Mouse (Mus musculus) myocyte (in vitro differentiated cells): ENCODE measurements around the gene Psmd11. TPM values are rescaled to one million over a fixed set of nuclear protein-coding genes. Genes with fewer than 3 reads are reported as not detected.
"Not testable (repeated sequence)": the region's sequence is repeated elsewhere in the genome, so short reads cannot be mapped to it uniquely, and the experiment has no call there.

Source experiments
- H3K27me3 ChIP-seq: one replicate; pipeline ENCODE4 v1.6.1; 2011; ENCODE audit not compliant: control insufficient read depth, insufficient read depth, insufficient read length
- H3K36me3 ChIP-seq: one replicate; pipeline ENCODE4 v1.6.1; 2011; ENCODE audit not compliant: control insufficient read depth, insufficient read depth
- H3K4me2 ChIP-seq: one replicate; pipeline ENCODE4 v1.6.1; 2011; ENCODE audit warnings: low read depth, control low read depth
- H3K4me3 ChIP-seq: one replicate; pipeline ENCODE4 v1.5.1; 2011; ENCODE audit warnings: mild to moderate bottlenecking, control low read depth, moderate library complexity
- H3K79me2 ChIP-seq: one replicate; pipeline ENCODE4 v1.6.1; 2011; ENCODE audit not compliant: control insufficient read depth, insufficient read depth
- H3ac ChIP-seq: one replicate; pipeline ENCODE4 v1.6.1; 2011; ENCODE audit not compliant: control insufficient read depth, insufficient read length
- CEBPB ChIP-seq: IDR thresholded peaks from 2 replicates; pipeline ENCODE4 v1.6.1; 2011; ENCODE audit warnings: mild to moderate bottlenecking, moderate library complexity; ENCODE audit not compliant: poor library complexity, insufficient read depth, severe bottlenecking
- E2F4 ChIP-seq: IDR thresholded peaks from one replicate; pipeline ENCODE4 v1.6.1; 2011; ENCODE audit warnings: mild to moderate bottlenecking, control low read depth, moderate library complexity; ENCODE audit not compliant: insufficient read depth
- MAX ChIP-seq: IDR thresholded peaks from one replicate; pipeline ENCODE4 v1.6.1; 2011; ENCODE audit warnings: low read depth, mild to moderate bottlenecking, control low read depth
- MYOD1 ChIP-seq, 3 experiments: IDR thresholded peaks; one replicate each; pipeline ENCODE4 v1.6.1; 2011; ENCODE audit warnings: control low read depth in 2 of 3, low read depth in 2 of 3, mild to moderate bottlenecking in 2 of 3, moderate library complexity in 1 of 3; ENCODE audit not compliant: insufficient read length in 2 of 3, control insufficient read depth in 1 of 3
- MYOG ChIP-seq, 3 experiments: IDR thresholded peaks; one replicate each; pipeline ENCODE4 v1.6.1; 2011; ENCODE audit warnings: control low read depth in 2 of 3, low read depth in 2 of 3, mild to moderate bottlenecking in 2 of 3; ENCODE audit not compliant: insufficient read length in 2 of 3, control insufficient read depth in 1 of 3, insufficient read depth in 1 of 3
- POLR2A ChIP-seq: IDR thresholded peaks from one replicate; pipeline ENCODE4 v1.6.1; 2011; ENCODE audit warnings: low read depth, mild to moderate bottlenecking, control low read depth, moderate library complexity; ENCODE audit not compliant: insufficient read length
- POLR2AphosphoS2 ChIP-seq: IDR thresholded peaks from one replicate; pipeline ENCODE4 v1.6.1; 2011; ENCODE audit warnings: low read depth, control low read depth; ENCODE audit not compliant: insufficient read length
- REST ChIP-seq: IDR thresholded peaks from one replicate; pipeline ENCODE4 v1.6.1; 2011; ENCODE audit warnings: mild to moderate bottlenecking, control low read depth, moderate library complexity; ENCODE audit not compliant: insufficient read depth, insufficient read length
- SRF ChIP-seq: IDR thresholded peaks from one replicate; pipeline ENCODE4 v1.6.1; 2011; ENCODE audit warnings: low read depth; ENCODE audit not compliant: control insufficient read depth, insufficient read length
- TCF12 ChIP-seq: IDR thresholded peaks from one replicate; pipeline ENCODE4 v1.6.1; 2011; ENCODE audit warnings: mild to moderate bottlenecking, control low read depth; ENCODE audit not compliant: poor library complexity, insufficient read depth, severe bottlenecking
- TCF3 ChIP-seq: IDR thresholded peaks from one replicate; pipeline ENCODE4 v1.6.1; 2011; ENCODE audit warnings: low read depth, control low read depth; ENCODE audit not compliant: insufficient read length
- USF1 ChIP-seq: IDR thresholded peaks from one replicate; pipeline ENCODE4 v1.6.1; 2011; ENCODE audit warnings: low read depth, mild to moderate bottlenecking, control low read depth, moderate library complexity
- polyA plus RNA-seq: library from polyadenylated mRNA; unstranded; fragments of >200 nt; fragmentation: generic; extraction: Trizol; gene quantifications from one replicate; pipeline ENCODE4 v1.2.1, GENCODE M21; 2012; ENCODE audit warnings: missing spikeins

Psmd11 gene
- polyA plus RNA-seq, result 74.9 TPM

GRCm38 (mm10) chr11:80428381-80429008 is at the start of gene Psmd11:
Gene Psmd11, plus strand, starts transcription at chr11:80428615.
- Histone ChIP-seq H3K36me3 (peaks cover 17% of the 10 kb centered on the region), H3K27me3 (no peaks in the 10 kb centered on the region), H3K79me2 (peaks cover 49% of the 10 kb centered on the region), H3K4me3 (peak within 1 kb of the TSS; percentile 74), H3ac (peak within 1 kb of the TSS; percentile 86), H3K4me2 (peak within 1 kb of the TSS; percentile 94)
- TF ChIP-seq SRF (peak; percentile 67), E2F4 (no peak), TCF3 (no peak), MYOG (IDR thresholded peaks at IDR 0.05; ENCODE audit: control insufficient read depth in 1 of 3, insufficient read depth in 1 of 3, insufficient read length in 2 of 3, low read depth in 2 of 3) (no peak), MYOD1 (IDR thresholded peaks at IDR 0.05; ENCODE audit: control insufficient read depth in 1 of 3, insufficient read length in 2 of 3, low read depth in 2 of 3) (no peak), POLR2A (peak; percentile 92), TCF12 (no peak), CEBPB (no peak), POLR2AphosphoS2 (peak; percentile 92), REST (no peak), USF1 (no peak), MAX (no peak)

GRCm38 (mm10) chr11:80379184-80379583 is 49.2 kb upstream of the Psmd11 start:
- not testable (repeated sequence) for H3K4me3 ChIP-seq, H3K36me3 ChIP-seq, H3K4me2 ChIP-seq, H3K27me3 ChIP-seq, H3ac ChIP-seq
- H3K79me2 ChIP-seq, result peaks cover 17% of the 10 kb centered on the region

DNA sequence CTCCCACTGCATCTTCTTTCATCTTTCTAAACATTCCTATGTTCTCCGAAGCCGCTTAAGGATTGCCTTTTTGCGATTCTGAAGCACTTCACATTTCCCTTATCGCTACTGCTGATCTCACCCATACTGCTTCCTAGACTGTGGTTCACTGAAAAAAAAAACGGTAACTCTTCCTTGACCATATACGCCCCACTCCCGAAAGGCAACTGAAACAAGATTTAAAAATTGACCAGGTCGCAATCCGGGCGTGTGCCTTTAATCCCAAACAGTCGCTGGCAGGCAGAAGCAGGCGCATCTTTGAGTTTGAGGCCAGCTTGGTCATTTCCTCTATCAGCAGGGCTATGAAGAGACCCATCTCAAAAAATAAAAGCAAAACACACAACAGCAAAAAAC is 45.8 kb upstream of the Psmd11 start:
- Histone ChIP-seq H3K79me2 (peaks cover 46% of the 10 kb centered on the region), H3K27me3 (no peaks in the 10 kb centered on the region), H3K4me2 (peak overlapping the region; percentile 70), H3K36me3 (peaks cover 25% of the 10 kb centered on the region), H3ac (peak overlapping the region; percentile 75), H3K4me3 (peak overlapping the region; percentile 99)
- no peak for TF ChIP-seq SRF
- TF ChIP-seq REST, result no peak
- no peak for TF ChIP-seq POLR2AphosphoS2
- no peak for TF ChIP-seq CEBPB
- no peak for TF ChIP-seq MYOG (IDR thresholded peaks at IDR 0.05; ENCODE audit: control insufficient read depth in 1 of 3, insufficient read depth in 1 of 3, insufficient read length in 2 of 3, low read depth in 2 of 3)
- TF ChIP-seq MYOD1 (IDR thresholded peaks at IDR 0.05; ENCODE audit: control insufficient read depth in 1 of 3, insufficient read length in 2 of 3, low read depth in 2 of 3), result no peak
- TF ChIP-seq MAX, result no peak
- TF ChIP-seq E2F4, result no peak
- TF ChIP-seq USF1, result no peak
- no peak for TF ChIP-seq POLR2A
- no peak for TF ChIP-seq TCF12
- no peak for TF ChIP-seq TCF3

- H3K4me3 ChIP-seq, result peak within 1 kb of the TSS; percentile 99
- peak; percentile 93 for TF ChIP-seq POLR2A
- peak in 1 of 3 experiments; percentile 12 for TF ChIP-seq MYOD1 (IDR thresholded peaks at IDR 0.05; ENCODE audit: control insufficient read depth in 1 of 3, insufficient read length in 2 of 3, low read depth in 2 of 3)
- peak; percentile 100 for TF ChIP-seq USF1
- TF ChIP-seq E2F4, result no peak
- TF ChIP-seq POLR2AphosphoS2, result peak; percentile 96
- H3K27me3 ChIP-seq, result no peaks in the 10 kb centered on the region
- peaks cover 29% of the 10 kb centered on the region for H3K36me3 ChIP-seq
- peak within 1 kb of the TSS; percentile 96 for H3K4me2 ChIP-seq
- H3K79me2 ChIP-seq, result peaks cover 51% of the 10 kb centered on the region
- peak within 1 kb of the TSS; percentile 75 for H3ac ChIP-seq
These were observed 45.3 kb upstream of the Psmd11 start, which contains the start of gene Zfp207 for GRCm38 (mm10) chr11:80383019-80383625. Gene Zfp207, plus strand, starts transcription at chr11:80383279.

DNA sequence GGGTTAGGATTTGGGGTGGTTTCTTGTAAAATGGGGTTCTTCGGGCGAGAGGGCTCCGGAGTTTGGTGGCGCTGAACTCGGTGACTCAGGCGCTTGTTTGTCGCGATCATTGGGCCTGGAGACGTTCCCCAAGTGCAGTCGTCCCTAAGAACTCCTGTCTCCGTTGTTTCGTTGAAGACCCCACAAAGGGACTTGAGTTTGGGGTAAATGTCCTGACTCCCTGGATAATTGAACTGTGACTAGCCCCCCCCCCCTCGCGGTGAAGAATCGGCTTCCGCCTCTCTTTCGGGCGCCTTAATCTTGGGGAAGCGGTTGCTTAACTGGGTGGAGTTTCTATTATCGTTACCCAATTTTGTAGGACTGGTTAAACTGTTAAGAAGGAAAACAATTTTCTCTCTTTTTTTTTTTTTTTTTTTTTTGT is 44.8 kb upstream of the Psmd11 start:
- Histone ChIP-seq H3K4me3 (peak overlapping the region; percentile 99), H3K4me2 (peak overlapping the region; percentile 96), H3ac (peak overlapping the region; percentile 75), H3K79me2 (peaks cover 56% of the 10 kb centered on the region), H3K27me3 (no peaks in the 10 kb centered on the region), H3K36me3 (peaks cover 31% of the 10 kb centered on the region)
- TF ChIP-seq MAX (no peak), SRF (no peak), REST (no peak), TCF3 (no peak), USF1 (no peak), POLR2A (no peak)
